Mouse (Mus musculus): ENCODE results near the gene Il3ra.

The Il3ra gene

GRCm38 (mm10) chr14:14345948-14346812, at the start of gene Il3ra:
Gene Il3ra, plus strand, starts transcription at chr14:14346275.
- in situ Hi-C loops (cut with MboI) = loop anchor here (25.0 kb wide), 1 partner anchor 234 kb away; the partner anchor contains the start of gene Psmd6

GRCm38 (mm10) chr14:14308938-14309337, 37.1 kb upstream of the Il3ra start:
- in situ Hi-C loops (cut with MboI) = no loop called here

GRCm38 (mm10) chr14:14309416-14309815, 36.7 kb upstream of the Il3ra start:
- in situ Hi-C loops (cut with MboI) = no loop called here

GRCm38 (mm10) chr14:14322528-14322927, 23.5 kb upstream of the Il3ra start, which contains the start of gene Olfr31:
Gene Olfr31, plus strand, starts transcription at chr14:14322828.
- in situ Hi-C loops (cut with MboI) = no loop called here

- in situ Hi-C loops (cut with MboI) = loop anchor here (25.0 kb wide), 1 partner anchor 233 kb away; the partner anchor contains the start of gene Psmd6
These were observed 783 bp upstream of the Il3ra start for GRCm38 (mm10) chr14:14345113-14345871.

- in situ Hi-C loops (cut with MboI) = loop anchor here (25.0 kb wide), 1 partner anchor 234 kb away; the partner anchor contains the start of gene Psmd6
These were observed 682 bp downstream of the Il3ra start for GRCm38 (mm10) chr14:14346813-14347100.

- in situ Hi-C loops (cut with MboI) = loop anchor here (25.0 kb wide), 1 partner anchor 235 kb away; the partner anchor contains the start of gene Psmd6
These were observed 1.2 kb downstream of the Il3ra start for GRCm38 (mm10) chr14:14347151-14347835.

GRCm38 (mm10) chr14:14347836-14348621, 2.0 kb downstream of the Il3ra start:
- in situ Hi-C loops (cut with MboI) = loop anchor here (25.0 kb wide), 1 partner anchor 236 kb away; the partner anchor contains the start of gene Psmd6

GRCm38 (mm10) chr14:14348674-14349401, 2.8 kb downstream of the Il3ra start:
- in situ Hi-C loops (cut with MboI) = loop anchor here (25.0 kb wide), 1 partner anchor 237 kb away; the partner anchor contains the start of gene Psmd6

- in situ Hi-C loops (cut with MboI) = loop anchor here (25.0 kb wide), 1 partner anchor 237 kb away; the partner anchor contains the start of gene Psmd6
These were observed 3.6 kb downstream of the Il3ra start for GRCm38 (mm10) chr14:14349485-14350262.

GRCm38 (mm10) chr14:14350263-14351147, 4.4 kb downstream of the Il3ra start:
- in situ Hi-C loops (cut with MboI) = no loop called here

GRCm38 (mm10) chr14:14351148-14351455, 5.0 kb downstream of the Il3ra start:
- in situ Hi-C loops (cut with MboI) = no loop called here

GRCm38 (mm10) chr14:14351721-14352590, 5.9 kb downstream of the Il3ra start:
- in situ Hi-C loops (cut with MboI) = no loop called here

- in situ Hi-C loops (cut with MboI) = no loop called here
These were observed 6.5 kb downstream of the Il3ra start for GRCm38 (mm10) chr14:14352606-14353005.

GRCm38 (mm10) chr14:14353081-14353732, 7.1 kb downstream of the Il3ra start:
- in situ Hi-C loops (cut with MboI) = no loop called here

GRCm38 (mm10) chr14:14353740-14354510, 7.8 kb downstream of the Il3ra start:
- in situ Hi-C loops (cut with MboI) = no loop called here

Measured in mature B cell (primary cell).